ENCODE assay signal across 8 mouse cellular contexts in the genomic region with DNA sequence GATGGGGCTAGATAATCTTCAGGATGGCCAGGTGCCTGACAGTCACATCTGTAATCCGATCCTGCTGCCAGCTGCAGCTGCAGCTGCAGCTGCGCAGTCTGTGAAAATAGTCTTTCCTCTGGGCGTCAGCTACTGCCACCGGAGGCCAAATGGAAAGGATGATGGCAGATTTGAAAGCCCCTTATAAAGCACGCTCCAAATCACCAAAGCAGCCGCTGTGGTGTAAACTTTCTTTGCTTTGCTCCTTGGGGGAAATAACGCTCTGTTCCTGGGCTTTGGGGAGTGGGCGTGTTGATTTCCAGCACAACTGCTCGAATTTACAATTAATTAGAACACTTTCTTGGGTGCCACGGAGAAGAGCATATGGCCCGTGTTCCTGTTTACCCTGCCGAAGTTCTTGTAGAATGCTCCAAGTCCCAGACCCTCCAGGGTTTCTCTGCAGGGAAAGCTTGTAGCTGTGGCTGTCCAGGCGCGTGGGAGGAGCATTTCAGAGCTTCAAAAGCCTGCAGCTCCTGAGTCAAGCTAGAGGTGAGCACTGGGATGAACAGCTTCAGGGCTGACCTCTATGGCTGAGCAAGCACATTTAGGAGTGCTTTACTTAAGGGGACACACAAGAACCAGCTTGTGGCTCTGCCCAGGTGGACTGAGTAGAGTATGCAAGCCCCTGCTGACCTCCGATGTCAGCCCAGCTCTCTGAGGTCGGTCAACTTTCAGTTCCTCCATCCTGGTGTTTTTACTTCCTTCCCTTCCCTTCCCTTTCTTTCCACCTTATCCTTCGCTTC.
DNase-seq lines count a peak whose midpoint lies in the region; ATAC-seq and TF ChIP-seq lines count a peak whose summit lies in the region.

No protein-coding gene starts in this region.

- no peak for TF ChIP-seq CTCF in forebrain, postnatal 0 days (IDR thresholded peaks at IDR 0.05; ENCODE audit: low read depth)

- H3K27me3 ChIP-seq in forebrain, postnatal 0 days (ENCODE audit: insufficient read depth, low read length), result no peaks in the 10 kb centered on the region
- H3K27me3 ChIP-seq in limb, embryonic 11.5 days (ENCODE audit: control insufficient read depth, insufficient read depth, low read length), result no peaks in the 10 kb centered on the region
- H3K27me3 ChIP-seq in neural tube, embryonic 11.5 days (ENCODE audit: control insufficient read depth, insufficient read depth, low read length), result no peaks in the 10 kb centered on the region

- H3K9me3 ChIP-seq in forebrain, postnatal 0 days (ENCODE audit: low read length), result no peaks in the 10 kb centered on the region
- H3K9me3 ChIP-seq in limb, embryonic 11.5 days (ENCODE audit: control insufficient read depth, low read length), result no peaks in the 10 kb centered on the region
- H3K9me3 ChIP-seq in neural tube, embryonic 11.5 days (ENCODE audit: control insufficient read depth, low read length), result no peaks in the 10 kb centered on the region

- H3K27ac ChIP-seq in forebrain, postnatal 0 days (ENCODE audit: low read depth, low read length), result no peak overlapping the region
- H3K27ac ChIP-seq in limb, embryonic 11.5 days (replicated peaks; ENCODE audit: low read depth, low read length), result no peak overlapping the region; the same call in 1 of the 2 replicates
- no peak overlapping the region for H3K27ac ChIP-seq in neural tube, embryonic 11.5 days (ENCODE audit: low read depth, low read length)

- H3K36me3 ChIP-seq in forebrain, postnatal 0 days (ENCODE audit: insufficient read depth), result no peaks in the 10 kb centered on the region
- H3K36me3 ChIP-seq in limb, embryonic 11.5 days (ENCODE audit: control insufficient read depth, insufficient read depth, low read length), result no peaks in the 10 kb centered on the region
- no peaks in the 10 kb centered on the region for H3K36me3 ChIP-seq in neural tube, embryonic 11.5 days (ENCODE audit: control insufficient read depth, insufficient read depth, low read length)

- H3K4me2 ChIP-seq in forebrain, postnatal 0 days (ENCODE audit: low read depth), result peak overlapping the region; percentile 38
- peak overlapping the region; percentile 52 for H3K4me2 ChIP-seq in limb, embryonic 11.5 days (ENCODE audit: low read depth, severe bottlenecking)
- H3K4me2 ChIP-seq in neural tube, embryonic 11.5 days (ENCODE audit: low read depth), result peak overlapping the region; percentile 45

- peaks cover 7% of the 10 kb centered on the region for H3K4me1 ChIP-seq in forebrain, postnatal 0 days (ENCODE audit: insufficient read depth)
- H3K4me1 ChIP-seq in limb, embryonic 11.5 days (ENCODE audit: control insufficient read depth, insufficient read depth, low read length), result peaks cover 5% of the 10 kb centered on the region; the same call in 1 of the 2 replicates
- H3K4me1 ChIP-seq in neural tube, embryonic 11.5 days (ENCODE audit: control insufficient read depth, insufficient read depth, low read length), result peaks cover 3% of the 10 kb centered on the region; the same call in 1 of the 2 replicates

- H3K9ac ChIP-seq in forebrain, postnatal 0 days, result no peak overlapping the region; the same call in none of the 2 replicates
- no peak overlapping the region for H3K9ac ChIP-seq in limb, embryonic 11.5 days (ENCODE audit: low read length)
- H3K9ac ChIP-seq in neural tube, embryonic 11.5 days (ENCODE audit: low read length), result no peak overlapping the region

- 10% methylated on average over 17 of the region's 17 CpGs for WGBS in forebrain, postnatal 0 days
- 5% methylated on average over 17 of the region's 17 CpGs for WGBS in limb, embryonic 11.5 days
- 7% methylated on average over 17 of the region's 17 CpGs for WGBS in neural tube, embryonic 11.5 days

- DNase-seq in left cerebral cortex, postnatal 14 days (ENCODE audit: low spot score in 2 of 2), result peak; percentile 24 to 26
- DNase-seq in left cerebral cortex, adult 11 months (ENCODE audit: low spot score), result no peak
- DNase-seq in embryo, embryonic 11 days, result peak; percentile 74
- DNase-seq in forebrain, postnatal 0 days, result peak; percentile 37
- DNase-seq in limb, embryonic 11.5 days (ENCODE audit: low spot score), result peak; percentile 65
- DNase-seq in neural tube, embryonic 11.5 days (ENCODE audit: low spot score), result peak; percentile 33
- no peak for DNase-seq in spleen, adult 12 weeks (ENCODE audit: low spot score)
- no peak for DNase-seq in spleen, postnatal 36 days (ENCODE audit: low spot score in 2 of 2)

- intact Hi-C loops in left cerebral cortex, postnatal 14 days (cut with DNase I), result no loop called here

- peak; percentile 54 for ATAC-seq in forebrain, postnatal 0 days
- ATAC-seq in limb, embryonic 11.5 days (ENCODE audit: insufficient number of reproducible peaks, low FRiP score, low TSS enrichment, low read depth), result no peak
- no peak for ATAC-seq in neural tube, embryonic 11.5 days (ENCODE audit: insufficient read depth, low FRiP score, low TSS enrichment)

- H3K4me3 ChIP-seq in forebrain, postnatal 0 days (ENCODE audit: low read depth, low read length), result peak overlapping the region; percentile 5; the same call in 1 of the 2 replicates
- peak overlapping the region; percentile 22 for H3K4me3 ChIP-seq in limb, embryonic 11.5 days (ENCODE audit: low read depth, low read length)
- H3K4me3 ChIP-seq in neural tube, embryonic 11.5 days (ENCODE audit: low read depth, low read length), result no peak overlapping the region

Comparison
In these comparisons a context has a peak if more than half of its experiments do, and no peak if none do; other contexts are left out.
1. DNase-seq: peak in left cerebral cortex, postnatal 14 days (2 of 2), embryo, embryonic 11 days (single experiment), forebrain, postnatal 0 days (single experiment), limb, embryonic 11.5 days (single experiment) and neural tube, embryonic 11.5 days (single experiment); none in left cerebral cortex, adult 11 months (single experiment), spleen, adult 12 weeks (single experiment) and spleen, postnatal 36 days (0 of 2).
2. Peak in every context shown above with its lines, with median percentiles within 50 percentile points of each other: H3K4me2 ChIP-seq.